Mouse (Mus musculus) kidney, adult 2 months (tissue): ENCODE results near the gene Rex1bd.

Source experiments
- CTCF ChIP-seq: fragments of 200-500 bp; conservative IDR thresholded peaks from 2 replicates; pipeline ENCODE4 v1.5.1; 2011; ENCODE audit warnings: low read depth, mild to moderate bottlenecking, control low read depth, low read length, moderate library complexity, mixed read lengths; ENCODE audit not compliant: insufficient read depth, insufficient read length
- POLR2A ChIP-seq: fragments of 200-500 bp; IDR thresholded peaks from one replicate; pipeline ENCODE4 v1.6.1; 2011; ENCODE audit warnings: low read depth, low read length, control low read depth

DNA sequence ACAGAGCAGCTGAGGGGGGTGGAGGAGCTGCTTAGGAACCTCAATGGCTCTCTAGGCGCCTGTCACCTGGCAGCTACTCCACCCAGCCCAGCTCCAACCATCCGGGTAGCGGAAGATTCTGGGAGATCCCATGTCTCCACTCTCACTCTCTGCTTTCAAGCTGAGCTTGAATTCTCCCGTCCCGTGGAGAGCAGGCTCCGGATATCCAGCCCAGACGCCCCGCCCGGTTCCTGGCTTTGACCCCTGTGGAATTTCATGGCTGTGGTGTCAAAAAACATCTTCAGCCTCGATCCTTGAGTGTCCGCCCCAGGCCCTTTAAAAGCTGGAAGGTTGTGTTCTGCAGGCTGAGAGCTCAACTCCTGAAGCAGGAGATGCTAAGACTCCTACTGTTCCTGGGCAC lies 39.8 kb downstream of the Rex1bd start:
- TF ChIP-seq POLR2A = no peak
- no peak for TF ChIP-seq CTCF
